Mouse (Mus musculus): ENCODE measurements around the gene Tmem132d. TPM values are rescaled to one million over a fixed set of nuclear protein-coding genes. Genes with fewer than 3 reads are reported as not detected.

The Tmem132d gene
- polyA plus RNA-seq, 1 experiment from 2014 or later: 1.2 TPM

DNA sequence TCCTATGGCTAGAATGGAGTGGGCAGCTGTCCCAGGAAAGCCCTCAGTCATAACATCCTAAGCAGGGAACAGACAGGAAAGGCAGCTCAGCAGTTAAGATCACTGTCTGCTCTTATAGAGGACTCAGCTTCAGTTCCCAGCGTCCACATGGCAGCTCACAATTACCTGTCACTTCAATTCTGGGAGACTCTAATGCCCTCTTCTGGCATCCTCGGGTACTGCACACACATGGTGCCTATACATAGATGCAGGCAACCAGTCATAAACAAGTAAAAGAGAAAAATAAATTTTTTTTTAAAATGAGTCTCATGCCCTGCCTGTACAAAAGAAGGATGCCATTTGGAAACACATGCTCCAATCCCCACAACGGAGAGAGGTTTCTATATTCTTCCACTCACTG is 28.7 kb downstream of the Tmem132d start:
- WGBS: 96% methylated on average over 3 of the region's 3 CpGs
- Histone ChIP-seq H3K9ac (replicated peaks) (no peak overlapping the region), H3K4me3 (no peak overlapping the region), H3K36me3 (no peaks in the 10 kb centered on the region), H3K27me3 (no peaks in the 10 kb centered on the region), H3K4me1 (no peaks in the 10 kb centered on the region), H3K27ac (replicated peaks) (no peak overlapping the region), H3K4me2 (replicated peaks) (no peak overlapping the region), H3K9me3 (no peaks in the 10 kb centered on the region)
- no peak for ATAC-seq (replicated peaks)

- Histone ChIP-seq H3K4me2 (replicated peaks) (no peak overlapping the region), H3K9me3 (no peaks in the 10 kb centered on the region), H3K27me3 (no peaks in the 10 kb centered on the region), H3K36me3 (no peaks in the 10 kb centered on the region), H3K4me3 (no peak overlapping the region), H3K9ac (replicated peaks) (no peak overlapping the region), H3K27ac (replicated peaks) (no peak overlapping the region), H3K4me1 (no peaks in the 10 kb centered on the region)
- no peak for ATAC-seq (replicated peaks)
- 86% methylated on average over 3 of the region's 3 CpGs for whole genome bisulfite sequencing
Observed at GRCm38 (mm10) chr5:128392372-128392771, 40.5 kb downstream of the Tmem132d start.

DNA sequence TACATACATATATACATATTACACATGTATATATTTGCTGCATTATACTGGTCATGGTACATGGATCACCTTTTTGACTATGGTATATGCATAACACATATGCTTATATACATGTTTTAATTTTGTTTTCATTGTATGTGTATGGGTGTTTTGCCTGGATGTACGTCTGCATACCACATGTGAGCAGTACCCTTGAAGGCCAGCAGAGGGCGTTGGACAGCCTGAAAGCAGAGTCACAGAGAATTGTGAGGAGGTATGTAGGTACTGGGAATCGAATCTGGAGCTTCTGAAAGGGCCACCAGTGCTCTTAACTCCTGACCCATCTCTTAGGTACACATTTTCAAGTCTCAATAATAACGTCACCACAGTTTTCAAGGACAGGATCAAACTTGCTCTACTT is 43.2 kb downstream of the Tmem132d start:
- Histone ChIP-seq H3K36me3 (no peaks in the 10 kb centered on the region), H3K9ac (replicated peaks) (no peak overlapping the region), H3K27me3 (no peaks in the 10 kb centered on the region), H3K4me1 (no peaks in the 10 kb centered on the region), H3K4me2 (replicated peaks) (no peak overlapping the region), H3K9me3 (no peaks in the 10 kb centered on the region), H3K4me3 (no peak overlapping the region), H3K27ac (replicated peaks) (no peak overlapping the region)
- WGBS: 59% methylated on average over 4 of the region's 4 CpGs
- no peak for ATAC-seq (replicated peaks)

DNA sequence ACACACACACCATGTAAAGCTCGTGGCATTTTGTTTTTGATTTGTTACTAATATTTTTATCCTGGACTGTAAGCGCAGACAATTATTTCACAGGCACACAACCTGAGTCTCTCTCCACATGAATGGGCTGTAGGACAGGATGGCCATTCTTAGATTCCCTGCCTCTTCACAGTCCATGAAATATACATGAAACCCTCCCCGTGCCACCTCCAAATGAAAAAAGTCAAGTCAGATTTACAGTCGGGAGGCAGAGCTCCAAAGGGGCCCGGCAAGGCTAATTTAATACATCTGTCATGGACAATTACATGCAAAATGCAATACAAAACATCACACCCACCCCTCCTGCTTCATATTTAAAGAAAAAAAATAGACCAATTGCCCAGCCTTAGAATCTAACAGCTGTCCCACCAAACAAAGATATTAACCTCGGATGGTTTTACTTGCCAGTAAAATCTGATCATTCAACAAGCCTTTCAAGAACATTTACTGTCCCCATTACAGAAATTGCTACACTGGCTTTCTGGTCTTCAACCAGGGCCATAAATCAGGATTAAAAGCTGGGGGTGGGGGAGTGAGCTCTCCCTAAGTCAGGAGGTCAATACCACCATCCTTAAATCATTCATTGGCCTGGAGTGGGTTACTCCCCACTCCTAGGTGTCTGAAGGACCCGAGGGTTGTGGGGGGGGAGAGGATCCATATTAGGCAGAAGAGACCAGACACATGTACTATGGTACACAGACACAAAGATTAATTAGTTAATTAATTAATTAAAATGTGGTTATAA is 44.3 kb downstream of the Tmem132d start:
- H3K36me3 ChIP-seq: no peaks in the 10 kb centered on the region
- no peak overlapping the region for H3K4me2 ChIP-seq (replicated peaks)
- H3K9me3 ChIP-seq: no peaks in the 10 kb centered on the region
- 66% methylated on average over 7 of the region's 7 CpGs for WGBS
- no peak overlapping the region for H3K4me3 ChIP-seq
- no peaks in the 10 kb centered on the region for H3K4me1 ChIP-seq
- no peak for ATAC-seq (replicated peaks)
- no peak overlapping the region for H3K27ac ChIP-seq (replicated peaks)
- no peak overlapping the region for H3K9ac ChIP-seq (replicated peaks)
- H3K27me3 ChIP-seq: no peaks in the 10 kb centered on the region

DNA sequence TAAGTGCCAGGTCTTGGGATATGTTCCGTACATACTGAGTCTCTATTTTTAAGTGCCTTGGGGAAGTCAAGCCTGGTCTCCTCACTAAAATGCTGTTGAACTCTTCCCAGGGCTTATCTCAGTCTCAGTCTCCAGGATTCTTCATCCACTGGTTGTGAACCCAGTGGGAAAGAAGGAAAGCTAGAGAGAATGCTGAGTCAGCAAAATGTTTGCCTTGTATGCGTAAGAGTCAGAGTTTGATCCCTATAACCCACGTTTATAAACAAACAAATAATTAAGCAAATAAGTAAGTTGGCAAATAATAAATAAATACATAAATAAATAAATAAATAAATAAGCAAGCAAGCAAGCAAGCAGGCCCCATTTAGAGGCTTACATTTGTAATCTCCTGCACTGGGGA is 63.1 kb downstream of the Tmem132d start:
- Histone ChIP-seq H3K27ac (replicated peaks) (no peak overlapping the region), H3K4me3 (no peak overlapping the region), H3K4me1 (no peaks in the 10 kb centered on the region), H3K9me3 (no peaks in the 10 kb centered on the region), H3K4me2 (replicated peaks) (no peak overlapping the region), H3K9ac (replicated peaks) (no peak overlapping the region), H3K27me3 (no peaks in the 10 kb centered on the region), H3K36me3 (no peaks in the 10 kb centered on the region)
- ATAC-seq (replicated peaks): no peak
- WGBS: 93% methylated on average over 3 of the region's 3 CpGs

DNA sequence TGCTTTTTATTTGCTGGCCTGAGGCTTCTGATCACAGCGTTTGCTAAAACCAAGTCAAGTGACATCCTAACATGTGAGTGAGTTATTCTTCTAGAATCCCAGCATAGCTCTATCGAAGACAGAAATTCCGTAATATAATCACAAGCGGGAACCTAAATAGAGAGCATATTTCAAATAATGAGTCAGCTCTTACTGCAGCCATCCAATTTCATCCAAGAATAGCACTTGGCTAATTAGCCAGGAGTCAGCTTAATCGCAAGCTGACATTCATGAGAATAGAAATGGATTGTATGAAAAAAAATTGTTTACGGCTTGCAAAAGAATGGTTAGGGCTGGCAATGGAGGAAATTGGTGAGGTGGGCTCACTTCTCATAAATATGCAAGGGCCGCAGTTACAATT is 63.8 kb downstream of the Tmem132d start:
- H3K4me3 ChIP-seq: no peak overlapping the region
- H3K4me1 ChIP-seq: no peaks in the 10 kb centered on the region
- H3K27ac ChIP-seq (replicated peaks): no peak overlapping the region
- no peak overlapping the region for H3K4me2 ChIP-seq (replicated peaks)
- H3K9ac ChIP-seq (replicated peaks): no peak overlapping the region
- H3K27me3 ChIP-seq: no peaks in the 10 kb centered on the region
- H3K9me3 ChIP-seq: no peaks in the 10 kb centered on the region
- no peak for ATAC-seq (replicated peaks)
- WGBS: 64% methylated on average over 7 of the region's 7 CpGs
- H3K36me3 ChIP-seq: no peaks in the 10 kb centered on the region

DNA sequence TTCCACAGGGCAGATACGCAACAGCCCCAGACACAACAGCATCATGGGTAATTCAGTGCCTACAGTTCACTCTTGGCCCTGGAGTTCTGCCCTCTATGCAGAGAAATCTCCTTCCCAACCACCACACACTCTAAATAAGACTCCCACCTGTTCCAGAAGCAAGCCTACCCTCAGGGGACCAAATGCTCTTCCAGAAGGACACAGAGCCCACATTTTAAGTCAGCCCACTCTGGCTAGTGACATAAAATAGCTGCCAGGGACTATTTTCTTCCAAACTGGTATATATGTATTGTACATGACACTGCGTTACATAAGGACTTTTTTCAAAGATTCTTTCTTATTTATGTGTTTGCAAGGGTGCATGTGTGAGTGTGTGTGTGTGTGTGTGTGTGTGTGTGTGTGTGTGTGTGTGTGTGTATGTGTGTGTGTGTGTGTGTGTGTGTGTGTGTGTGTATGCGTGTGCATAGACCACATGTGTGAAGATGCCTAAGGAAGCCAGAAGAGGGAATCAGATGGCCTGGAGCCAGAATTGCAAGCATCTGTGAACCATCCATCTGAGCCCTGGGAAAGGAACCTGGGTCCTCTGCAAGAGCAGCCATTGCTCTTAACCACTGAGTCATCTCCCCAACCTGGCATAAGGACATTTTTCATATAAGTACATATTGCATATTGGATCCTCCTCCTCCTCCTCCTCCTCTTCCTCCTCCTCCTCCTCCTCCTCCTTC is 67.5 kb downstream of the Tmem132d start:
- Histone ChIP-seq H3K27ac (replicated peaks) (no peak overlapping the region), H3K4me3 (no peak overlapping the region), H3K4me2 (replicated peaks) (no peak overlapping the region), H3K9ac (replicated peaks) (no peak overlapping the region), H3K36me3 (no peaks in the 10 kb centered on the region), H3K27me3 (no peaks in the 10 kb centered on the region), H3K9me3 (no peaks in the 10 kb centered on the region), H3K4me1 (no peaks in the 10 kb centered on the region)
- WGBS: 84% methylated on average over 3 of the region's 3 CpGs
- ATAC-seq (replicated peaks): no peak

DNA sequence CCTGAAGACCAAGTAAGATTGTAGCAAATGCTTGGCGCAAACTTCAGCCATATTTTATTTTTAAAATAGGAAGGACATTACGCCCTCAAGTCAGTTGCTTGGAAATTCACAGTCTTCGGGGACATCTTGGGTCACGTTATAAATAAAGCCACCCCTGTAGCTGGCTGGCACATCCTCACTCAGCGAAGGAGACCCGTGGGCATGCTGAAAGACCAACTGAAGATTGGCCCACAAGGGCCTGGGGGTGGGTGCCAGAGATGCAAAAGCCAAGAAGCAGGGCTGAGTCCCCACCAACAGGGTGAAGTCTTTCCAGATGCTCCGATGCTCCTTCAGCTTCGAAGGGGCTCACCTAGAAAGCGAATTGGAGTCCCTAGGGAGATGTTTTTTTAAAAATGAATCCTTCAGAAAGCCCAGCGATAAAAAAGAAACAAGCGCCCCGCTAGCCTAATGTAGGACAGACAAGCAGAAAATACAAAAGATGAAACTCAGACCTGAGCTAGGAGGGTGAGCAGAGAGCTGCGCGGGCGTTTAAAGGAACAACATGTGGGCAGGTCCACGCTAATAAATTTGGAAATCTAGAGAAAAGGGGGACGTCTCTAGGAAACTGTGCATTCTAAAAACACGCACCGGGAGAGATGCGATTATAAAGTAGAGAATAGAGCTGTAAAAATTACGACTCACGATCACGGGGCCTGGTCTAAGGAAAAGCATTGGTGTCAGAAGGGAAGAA is 71.8 kb downstream of the Tmem132d start:
- Histone ChIP-seq H3K4me1 (no peaks in the 10 kb centered on the region), H3K9me3 (no peaks in the 10 kb centered on the region), H3K36me3 (no peaks in the 10 kb centered on the region), H3K27me3 (no peaks in the 10 kb centered on the region), H3K27ac (replicated peaks) (no peak overlapping the region), H3K4me3 (no peak overlapping the region), H3K4me2 (replicated peaks) (no peak overlapping the region), H3K9ac (replicated peaks) (no peak overlapping the region)
- ATAC-seq (replicated peaks): no peak
- WGBS: 54% methylated on average over 23 of the region's 23 CpGs

- Histone ChIP-seq H3K36me3 (no peaks in the 10 kb centered on the region), H3K9me3 (no peaks in the 10 kb centered on the region), H3K4me2 (replicated peaks) (no peak overlapping the region), H3K4me3 (no peak overlapping the region), H3K27ac (replicated peaks) (no peak overlapping the region), H3K9ac (replicated peaks) (no peak overlapping the region), H3K4me1 (no peaks in the 10 kb centered on the region), H3K27me3 (no peaks in the 10 kb centered on the region)
- 53% methylated on average over 2 of the region's 2 CpGs for WGBS
- ATAC-seq (replicated peaks): no peak
Observed at GRCm38 (mm10) chr5:128348835-128349234, 84.0 kb downstream of the Tmem132d start.

DNA sequence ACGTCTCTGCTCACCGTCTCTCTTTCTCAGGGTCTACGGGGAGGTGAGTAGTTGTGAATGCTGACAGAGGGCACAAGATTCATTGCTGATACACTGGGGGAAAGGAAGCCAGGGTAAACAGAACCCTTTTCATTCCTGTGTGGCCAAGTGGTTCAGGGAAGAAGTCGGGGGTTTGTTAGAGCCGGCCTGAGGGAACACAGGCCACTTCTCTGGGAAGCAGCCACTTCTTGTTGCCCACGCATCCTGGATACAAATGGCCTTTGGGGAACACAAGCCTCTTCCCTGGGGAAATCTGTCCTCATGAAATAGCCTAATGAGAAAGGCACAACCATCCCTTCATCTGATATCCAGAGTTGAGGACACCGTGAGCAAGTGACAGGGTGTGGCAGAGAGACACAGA is 96.0 kb downstream of the Tmem132d start:
- ATAC-seq (replicated peaks): no peak
- no peaks in the 10 kb centered on the region for H3K9me3 ChIP-seq
- no peak overlapping the region for H3K4me2 ChIP-seq (replicated peaks)
- no peaks in the 10 kb centered on the region for H3K27me3 ChIP-seq
- 88% methylated on average over 7 of the region's 7 CpGs for WGBS
- H3K27ac ChIP-seq (replicated peaks): no peak overlapping the region
- no peak overlapping the region for H3K9ac ChIP-seq (replicated peaks)
- no peak overlapping the region for H3K4me3 ChIP-seq
- no peaks in the 10 kb centered on the region for H3K36me3 ChIP-seq
- H3K4me1 ChIP-seq: no peaks in the 10 kb centered on the region

GRCm38 (mm10) chr5:128332766-128333165 is 100.1 kb downstream of the Tmem132d start:
- Histone ChIP-seq H3K4me3 (no peak overlapping the region), H3K9ac (replicated peaks) (no peak overlapping the region), H3K9me3 (no peaks in the 10 kb centered on the region), H3K36me3 (no peaks in the 10 kb centered on the region), H3K4me1 (no peaks in the 10 kb centered on the region), H3K4me2 (replicated peaks) (no peak overlapping the region), H3K27me3 (no peaks in the 10 kb centered on the region), H3K27ac (replicated peaks) (no peak overlapping the region)
- no peak for ATAC-seq (replicated peaks)
- 84% methylated on average over 7 of the region's 7 CpGs for WGBS

GRCm38 (mm10) chr5:128330351-128330750 is 102.5 kb downstream of the Tmem132d start:
- Histone ChIP-seq H3K27ac (replicated peaks) (no peak overlapping the region), H3K27me3 (no peaks in the 10 kb centered on the region), H3K4me3 (no peak overlapping the region), H3K36me3 (no peaks in the 10 kb centered on the region), H3K4me1 (no peaks in the 10 kb centered on the region), H3K9me3 (no peaks in the 10 kb centered on the region), H3K9ac (replicated peaks) (no peak overlapping the region), H3K4me2 (replicated peaks) (no peak overlapping the region)
- no peak for ATAC-seq (replicated peaks)
- WGBS: 88% methylated on average over 8 of the region's 8 CpGs

Data from forebrain, embryonic 15.5 days (tissue).